Mouse (Mus musculus) neural tube, embryonic 12.5 days (tissue): Measurements from ENCODE around the gene Gm21992. TPM values are rescaled to one million over a fixed set of nuclear protein-coding genes. Genes with fewer than 3 reads are reported as not detected.
A peak's percentile ranks its signal among the peaks of the same experiment; 100 is the strongest.

Source experiments
- ATAC-seq: fragments of 200-750 bp; cut with Nextera tagmentation; 2 replicates; pipeline ENCODE4 v1.8.0; 2017; ENCODE audit warnings: low read depth, mild to moderate bottlenecking, moderate TSS enrichment, moderate library complexity; ENCODE audit not compliant: low FRiP score
- H3K27ac ChIP-seq: fragments of 300-500 bp; sonication (generic); 2 replicates; pipeline ENCODE4 v1.5.1; 2016
- H3K27me3 ChIP-seq: fragments of 300-500 bp; sonication (generic); replicated peaks from 2 replicates; pipeline ENCODE4 v1.6.1; 2016; ENCODE audit warnings: mild to moderate bottlenecking
- H3K36me3 ChIP-seq: fragments of 300-500 bp; sonication (generic); 2 replicates; pipeline ENCODE4 v1.6.1; 2016; ENCODE audit warnings: mild to moderate bottlenecking
- H3K4me1 ChIP-seq: fragments of 300-500 bp; sonication (generic); 2 replicates; pipeline ENCODE4 v1.6.1; 2016
- H3K4me2 ChIP-seq: fragments of 300-500 bp; sonication (generic); replicated peaks from 2 replicates; pipeline ENCODE4 v1.6.1; 2016; ENCODE audit warnings: mild to moderate bottlenecking
- H3K4me3 ChIP-seq: fragments of 300-500 bp; sonication (generic); 2 replicates; pipeline ENCODE4 v1.5.1; 2016
- H3K9ac ChIP-seq: fragments of 300-500 bp; sonication (generic); 2 replicates; pipeline ENCODE4 v1.6.1; 2016; ENCODE audit warnings: mild to moderate bottlenecking
- H3K9me3 ChIP-seq: fragments of 300-500 bp; sonication (generic); 2 replicates; pipeline ENCODE4 v1.6.1; 2016; ENCODE audit warnings: mild to moderate bottlenecking
- WGBS: fragments of 180-500 bp; shearing (Covaris S2); methylation state at CpG from one replicate; pipeline ENCODE4 v1.1.7; 2016; 5-methylcytosine and 5-hydroxymethylcytosine counted together
- polyA plus RNA-seq: library from polyadenylated mRNA; unstranded; fragments of >200 nt; fragmentation: Nextera tagmentation; extraction: Ambion mirVana; gene quantifications from 2 replicates; pipeline ENCODE4 v1.2.1, GENCODE M21; 2016

Gm21992 gene
- polyA plus RNA-seq, 1 experiment from 2014 or later = 28.1 TPM

DNA sequence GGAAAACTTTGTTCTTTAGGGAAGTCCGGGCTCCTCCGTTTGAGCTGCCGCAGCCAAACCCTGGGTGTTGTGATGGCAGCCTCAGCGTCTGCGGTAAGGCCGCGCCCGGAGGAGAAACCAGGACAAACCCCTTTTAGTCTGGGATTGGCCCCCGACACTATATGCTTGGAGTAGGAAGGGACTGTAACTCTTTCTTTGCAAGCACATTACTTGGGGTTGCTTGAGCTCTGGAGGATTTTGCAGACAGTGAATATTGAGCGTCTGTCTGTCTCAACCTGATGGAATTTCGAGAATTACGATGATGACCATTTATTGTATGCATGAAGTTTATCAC lies 464 bp upstream of the Gm21992 start:
- Histone ChIP-seq H3K27ac (peak overlapping the region; percentile 81), H3K4me2 (peak overlapping the region; percentile 79), H3K9me3 (no peaks in the 10 kb centered on the region), H3K4me3 (peak overlapping the region; percentile 82), H3K9ac (peak overlapping the region; percentile 66), H3K27me3 (no peaks in the 10 kb centered on the region), H3K4me1 (peaks cover 19% of the 10 kb centered on the region), H3K36me3 (no peaks in the 10 kb centered on the region)
- peak; percentile 43 for ATAC-seq
- WGBS = 6% methylated on average over 12 of the region's 12 CpGs

DNA sequence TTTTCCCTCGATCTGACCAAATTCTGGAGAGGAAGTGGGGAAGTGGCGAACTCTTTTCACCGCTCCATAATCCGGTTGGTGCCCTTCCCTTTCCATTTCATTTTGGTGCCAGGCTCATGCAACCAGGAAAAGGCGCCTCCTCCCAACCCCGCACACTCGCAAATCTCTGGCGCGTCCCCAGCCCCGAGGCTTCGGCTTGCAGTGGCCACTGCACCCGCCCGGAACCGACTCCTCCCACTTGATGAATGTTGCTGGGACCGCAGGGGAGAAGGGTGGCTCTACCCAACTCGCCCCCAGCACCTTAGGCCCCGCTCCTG lies 708 bp downstream of the Gm21992 start:
- no peak overlapping the region for H3K27ac ChIP-seq
- no peak for ATAC-seq

GRCm38 (mm10) chr19:4810309-4810708 lies 1.1 kb downstream of the Gm21992 start:
- H3K4me1 ChIP-seq = peaks cover 19% of the 10 kb centered on the region
- no peaks in the 10 kb centered on the region for H3K27me3 ChIP-seq
- under 1% methylated on average over 14 of the region's 14 CpGs for WGBS
- H3K36me3 ChIP-seq = no peaks in the 10 kb centered on the region
- ATAC-seq = no peak
- peak overlapping the region; percentile 82 for H3K4me3 ChIP-seq
- H3K9ac ChIP-seq = peak overlapping the region; percentile 58
- H3K27ac ChIP-seq = no peak overlapping the region
- no peaks in the 10 kb centered on the region for H3K9me3 ChIP-seq
- H3K4me2 ChIP-seq = peak overlapping the region; percentile 79

More for the DNA sequence above, 708 bp downstream of the Gm21992 start:
- Histone ChIP-seq H3K4me2 (peak overlapping the region; percentile 79), H3K9ac (peak overlapping the region; percentile 58), H3K27me3 (no peaks in the 10 kb centered on the region), H3K36me3 (no peaks in the 10 kb centered on the region), H3K9me3 (no peaks in the 10 kb centered on the region), H3K4me3 (peak overlapping the region; percentile 82), H3K4me1 (peaks cover 19% of the 10 kb centered on the region)
- WGBS = under 1% methylated on average over 17 of the region's 17 CpGs

DNA sequence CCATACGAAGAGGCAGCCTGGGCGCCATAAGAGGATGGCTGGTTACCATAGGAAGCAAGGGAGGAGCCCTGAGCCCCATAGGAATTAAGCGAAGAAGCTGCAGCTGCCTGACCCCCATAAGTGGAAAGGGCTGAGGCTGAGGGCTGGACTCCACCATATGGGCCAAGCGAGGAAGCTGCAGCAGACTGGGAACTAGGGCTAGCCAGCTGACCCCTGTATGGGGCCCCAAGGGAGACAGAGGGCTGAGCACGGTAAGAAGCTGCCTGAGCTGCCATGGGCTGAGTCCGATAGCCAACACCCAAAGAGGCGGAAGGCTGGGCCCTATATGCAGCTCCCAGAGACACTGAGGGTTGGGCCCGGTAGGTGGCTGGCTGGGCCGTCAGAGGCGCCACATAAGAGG lies 8.1 kb downstream of the Gm21992 start:
- H3K27me3 ChIP-seq = no peaks in the 10 kb centered on the region
- no peak overlapping the region for H3K9ac ChIP-seq
- no peak overlapping the region for H3K4me3 ChIP-seq
- WGBS = 81% methylated on average over 10 of the region's 10 CpGs
- ATAC-seq = no peak
- H3K4me1 ChIP-seq = peaks cover 9% of the 10 kb centered on the region; the same call in 1 of the 2 replicates
- peaks cover 53% of the 10 kb centered on the region for H3K36me3 ChIP-seq
- no peaks in the 10 kb centered on the region for H3K9me3 ChIP-seq
- no peak overlapping the region for H3K4me2 ChIP-seq
- no peak overlapping the region for H3K27ac ChIP-seq

DNA sequence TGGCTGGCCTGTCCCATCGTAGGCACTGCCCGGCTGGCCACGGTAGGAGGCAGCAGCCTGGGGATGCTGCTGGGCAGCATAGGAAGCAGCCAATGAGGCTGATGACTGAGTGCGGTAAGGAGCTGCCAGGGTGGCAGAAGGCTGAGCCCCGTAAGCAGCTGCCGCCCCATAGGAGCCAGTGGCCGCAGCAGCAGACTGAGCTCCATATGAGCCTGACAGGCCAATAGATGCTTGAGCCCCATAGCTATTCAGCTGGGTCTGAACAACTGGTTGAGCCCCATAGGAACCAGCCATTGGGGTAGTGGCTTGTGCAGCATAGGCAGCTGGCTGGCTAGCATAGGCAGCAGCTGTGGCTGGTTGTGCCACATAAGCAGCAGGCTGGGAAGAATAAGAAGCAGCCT lies 8.7 kb downstream of the Gm21992 start:
- H3K9me3 ChIP-seq = no peaks in the 10 kb centered on the region
- no peak overlapping the region for H3K9ac ChIP-seq
- H3K27me3 ChIP-seq = no peaks in the 10 kb centered on the region
- no peak overlapping the region for H3K27ac ChIP-seq
- peaks cover 55% of the 10 kb centered on the region for H3K36me3 ChIP-seq
- WGBS = 95% methylated on average over 7 of the region's 7 CpGs
- peaks cover 5% of the 10 kb centered on the region; the same call in 1 of the 2 replicates for H3K4me1 ChIP-seq
- no peak overlapping the region for H3K4me2 ChIP-seq
- ATAC-seq = no peak
- no peak overlapping the region for H3K4me3 ChIP-seq

GRCm38 (mm10) chr19:4799083-4799482 lies 12.3 kb downstream of the Gm21992 start:
- H3K27me3 ChIP-seq = no peaks in the 10 kb centered on the region
- H3K4me2 ChIP-seq = no peak overlapping the region
- no peak overlapping the region for H3K4me3 ChIP-seq
- ATAC-seq = no peak
- 92% methylated on average over 5 of the region's 5 CpGs for WGBS
- H3K27ac ChIP-seq = no peak overlapping the region
- peaks cover 56% of the 10 kb centered on the region for H3K36me3 ChIP-seq
- H3K9me3 ChIP-seq = no peaks in the 10 kb centered on the region
- H3K4me1 ChIP-seq = peaks cover 5% of the 10 kb centered on the region; the same call in 1 of the 2 replicates
- H3K9ac ChIP-seq = no peak overlapping the region

DNA sequence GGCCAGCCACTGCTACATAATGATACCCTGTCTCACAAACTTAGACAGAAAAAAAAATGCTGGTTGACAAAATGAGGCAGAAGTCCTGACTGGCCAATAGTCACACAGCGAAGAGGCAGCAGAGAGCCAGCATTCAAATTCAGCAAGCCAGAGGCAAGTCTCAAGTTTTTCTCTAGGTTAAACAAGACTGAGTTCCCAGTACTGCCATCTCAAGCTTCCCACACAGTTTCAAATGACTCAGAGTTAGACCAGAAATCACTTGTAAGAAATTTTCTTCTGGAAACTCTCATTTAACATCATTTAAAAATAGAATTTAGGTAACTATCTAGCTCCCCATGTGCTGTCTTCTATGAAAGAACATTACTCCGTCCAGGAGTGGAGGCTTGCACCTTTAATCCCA lies 13.6 kb downstream of the Gm21992 start:
- Histone ChIP-seq H3K36me3 (peaks cover 44% of the 10 kb centered on the region), H3K9me3 (no peaks in the 10 kb centered on the region), H3K9ac (no peak overlapping the region), H3K4me2 (no peak overlapping the region), H3K4me3 (no peak overlapping the region), H3K27me3 (no peaks in the 10 kb centered on the region), H3K4me1 (peaks cover 1% of the 10 kb centered on the region; the same call in 1 of the 2 replicates), H3K27ac (no peak overlapping the region)
- WGBS = 93% methylated on average over 2 of the region's 2 CpGs
- ATAC-seq = no peak

DNA sequence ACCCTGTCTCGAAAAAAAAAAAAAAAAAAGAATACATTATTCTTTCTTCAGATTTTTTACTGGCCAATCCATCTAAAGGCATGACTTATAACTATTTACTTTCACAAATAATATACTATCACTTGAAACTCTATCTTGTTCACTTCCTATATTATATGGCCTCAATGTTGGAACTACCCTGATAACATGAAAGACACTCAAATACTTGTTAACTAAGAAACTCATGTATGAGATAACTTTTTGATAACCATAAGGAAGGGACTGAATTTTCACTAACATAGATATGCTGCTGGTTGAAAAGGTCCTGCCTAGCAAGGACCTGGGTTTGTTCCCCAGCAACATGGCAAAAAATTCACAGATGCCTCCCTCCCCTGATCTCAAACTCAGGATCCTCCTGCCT lies 15.5 kb downstream of the Gm21992 start:
- H3K27me3 ChIP-seq = no peaks in the 10 kb centered on the region
- no peak overlapping the region for H3K4me3 ChIP-seq
- H3K9ac ChIP-seq = no peak overlapping the region
- 80% methylated on average over 1 of the region's 1 CpGs for WGBS
- peaks cover 17% of the 10 kb centered on the region for H3K4me1 ChIP-seq
- peaks cover 37% of the 10 kb centered on the region for H3K36me3 ChIP-seq
- no peaks in the 10 kb centered on the region for H3K9me3 ChIP-seq
- no peak overlapping the region for H3K27ac ChIP-seq
- ATAC-seq = no peak
- no peak overlapping the region for H3K4me2 ChIP-seq

DNA sequence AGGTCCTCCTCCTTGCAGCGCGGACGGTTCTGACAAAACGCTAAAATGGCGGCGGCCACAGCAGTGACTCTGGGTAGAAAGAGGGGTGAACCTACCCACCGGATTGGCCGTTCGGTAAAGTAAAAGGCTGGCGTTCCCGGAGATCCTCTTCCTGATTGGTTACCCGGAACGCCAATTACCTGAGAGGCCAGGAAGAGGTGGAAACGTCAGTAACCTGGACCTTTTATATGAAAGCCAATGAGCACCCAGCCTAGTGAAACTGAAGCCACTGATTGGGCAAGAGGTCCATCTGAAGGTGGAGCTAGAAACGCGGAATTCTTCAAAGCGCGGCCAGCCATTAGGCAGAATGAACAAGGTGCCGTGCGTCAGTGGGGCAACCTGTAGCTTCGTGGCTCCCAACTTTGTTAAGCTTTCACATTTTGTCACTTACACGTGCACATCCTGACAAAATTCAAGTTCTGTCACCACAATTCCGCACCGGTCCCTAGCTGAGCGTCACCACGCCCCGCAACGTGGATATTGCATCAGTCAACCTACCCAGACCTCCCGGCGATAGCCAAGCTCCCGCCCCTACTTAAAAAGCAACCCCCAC lies 17.5 kb downstream of the Gm21992 start, which contains the start of gene Rbm4:
TSS of gene Rbm4 (minus strand) at position 71 of the 592 bp plus-strand sequence.
- ATAC-seq = peak; percentile 98
- no peaks in the 10 kb centered on the region for H3K27me3 ChIP-seq
- H3K27ac ChIP-seq = peak within 1 kb of the TSS; percentile 37; the same call in 1 of the 2 replicates
- H3K4me1 ChIP-seq = peaks cover 32% of the 10 kb centered on the region
- H3K36me3 ChIP-seq = peaks cover 33% of the 10 kb centered on the region
- peak within 1 kb of the TSS; percentile 70 for H3K4me2 ChIP-seq
- H3K9me3 ChIP-seq = no peaks in the 10 kb centered on the region
- peak within 1 kb of the TSS; percentile 78 for H3K4me3 ChIP-seq
- under 1% methylated on average over 31 of the region's 31 CpGs for WGBS
- peak within 1 kb of the TSS; percentile 67 for H3K9ac ChIP-seq

- Histone ChIP-seq H3K27ac (peak overlapping the region; percentile 37; the same call in 1 of the 2 replicates), H3K27me3 (no peaks in the 10 kb centered on the region), H3K9ac (peak overlapping the region; percentile 67), H3K4me2 (peak overlapping the region; percentile 70), H3K4me3 (peak overlapping the region; percentile 78), H3K4me1 (peaks cover 32% of the 10 kb centered on the region), H3K9me3 (no peaks in the 10 kb centered on the region), H3K36me3 (peaks cover 29% of the 10 kb centered on the region)
- ATAC-seq = peak; percentile 70
- WGBS = 3% methylated on average over 16 of the region's 16 CpGs
These were observed 18.1 kb downstream of the Gm21992 start for GRCm38 (mm10) chr19:4793281-4793830.

DNA sequence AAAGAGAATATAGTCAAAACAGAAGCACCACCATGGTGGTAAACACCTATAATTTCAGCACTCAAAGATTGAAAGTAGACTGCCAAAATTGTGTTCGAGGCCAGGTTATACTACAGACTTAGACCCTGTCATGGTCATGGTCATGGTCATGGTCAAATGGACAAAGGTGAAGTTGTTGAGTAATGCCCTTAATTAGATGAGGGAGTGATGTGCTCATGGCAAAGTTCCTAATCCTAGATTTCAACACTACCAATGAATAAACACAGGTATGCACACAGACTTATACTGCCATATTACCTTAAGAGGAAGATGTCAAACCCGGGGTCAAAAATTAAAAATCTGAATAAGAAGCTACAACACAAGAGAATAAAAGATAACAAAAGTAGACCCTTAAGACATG lies 25.1 kb downstream of the Gm21992 start:
- Histone ChIP-seq H3K36me3 (peaks cover 77% of the 10 kb centered on the region), H3K27ac (no peak overlapping the region), H3K4me2 (no peak overlapping the region), H3K4me3 (no peak overlapping the region), H3K27me3 (no peaks in the 10 kb centered on the region), H3K4me1 (peaks cover 24% of the 10 kb centered on the region), H3K9me3 (no peaks in the 10 kb centered on the region), H3K9ac (no peak overlapping the region)
- 94% methylated on average over 2 of the region's 2 CpGs for WGBS
- no peak for ATAC-seq

DNA sequence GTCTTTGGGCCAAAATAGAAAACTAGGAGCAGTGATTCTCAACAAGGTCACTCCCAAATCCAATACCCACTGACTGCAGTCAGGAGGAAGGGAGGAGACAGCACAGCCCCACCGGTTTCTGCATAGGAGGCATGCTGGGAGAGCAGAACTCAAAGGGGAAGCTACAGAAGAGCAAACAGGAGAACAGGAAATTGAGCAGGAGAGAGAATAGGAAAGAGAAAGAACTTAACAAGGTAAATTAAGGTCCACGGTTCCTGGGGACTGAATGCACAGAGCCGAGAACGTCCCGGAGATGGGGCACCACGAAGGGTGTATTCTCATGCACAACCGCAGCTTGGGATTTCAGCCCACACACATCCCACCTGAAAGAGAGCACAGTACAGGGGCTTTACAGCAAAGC lies 26.2 kb downstream of the Gm21992 start:
- no peak overlapping the region for H3K27ac ChIP-seq
- WGBS = 90% methylated on average over 7 of the region's 7 CpGs
- no peak for ATAC-seq
- H3K9me3 ChIP-seq = no peaks in the 10 kb centered on the region
- H3K4me3 ChIP-seq = no peak overlapping the region
- H3K9ac ChIP-seq = no peak overlapping the region
- no peaks in the 10 kb centered on the region for H3K27me3 ChIP-seq
- peaks cover 73% of the 10 kb centered on the region for H3K36me3 ChIP-seq
- no peak overlapping the region for H3K4me2 ChIP-seq
- H3K4me1 ChIP-seq = peaks cover 13% of the 10 kb centered on the region

DNA sequence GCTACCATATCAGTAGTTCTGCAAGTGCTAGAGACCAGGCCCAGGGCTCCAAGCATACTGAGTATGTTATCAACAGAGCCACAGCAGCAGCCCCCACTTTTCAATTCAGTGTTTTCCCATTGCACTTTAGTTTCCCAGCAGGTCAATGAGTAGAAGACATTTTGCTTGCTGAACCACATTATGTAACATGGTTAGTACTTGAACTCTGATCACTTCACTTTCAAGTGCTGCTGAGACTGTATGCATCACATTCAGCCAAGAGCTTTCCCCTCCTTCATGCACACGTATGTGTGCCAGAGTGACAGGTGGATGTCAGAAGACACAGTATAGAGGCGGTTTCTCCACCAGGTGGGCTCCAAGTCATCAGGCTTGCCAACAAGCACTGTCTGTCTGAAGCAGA lies 28.5 kb downstream of the Gm21992 start:
- H3K4me2 ChIP-seq = no peak overlapping the region
- peaks cover 65% of the 10 kb centered on the region for H3K36me3 ChIP-seq
- no peak for ATAC-seq
- no peaks in the 10 kb centered on the region for H3K27me3 ChIP-seq
- H3K4me1 ChIP-seq = peaks cover 5% of the 10 kb centered on the region; the same call in 1 of the 2 replicates
- no peak overlapping the region for H3K9ac ChIP-seq
- H3K4me3 ChIP-seq = no peak overlapping the region
- 95% methylated on average over 2 of the region's 2 CpGs for WGBS
- no peaks in the 10 kb centered on the region for H3K9me3 ChIP-seq
- no peak overlapping the region for H3K27ac ChIP-seq
